Mouse (Mus musculus) T-helper 2 cell (primary cell): ENCODE data around the gene Pm20d1.
"Not testable (repeated sequence)": the region's sequence is repeated elsewhere in the genome, so short reads cannot be mapped to it uniquely, and the experiment has no call there.

Experiments
- in situ Hi-C: fragments of 300-600 bp; cut with MboI, MseI; formaldehyde crosslinking; loops from one replicate; pipeline ENCODE4 v1.15.1; 2025; ENCODE audit warnings: high pct_unique_total_duplicates

Gene Pm20d1

GRCm38 (mm10) chr1:131794591-131794990, 2.6 kb upstream of the Pm20d1 start:
- in situ Hi-C loops, result no loop called here

- in situ Hi-C loops, result no loop called here
Observed at GRCm38 (mm10) chr1:131795171-131795570, 2.0 kb upstream of the Pm20d1 start.

- in situ Hi-C loops, result no loop called here
Observed at GRCm38 (mm10) chr1:131800001-131800400, 2.8 kb downstream of the Pm20d1 start.

- in situ Hi-C loops, result no loop called here
Observed at GRCm38 (mm10) chr1:131801071-131801470, 3.9 kb downstream of the Pm20d1 start.

- in situ Hi-C loops, result no loop called here
Observed at GRCm38 (mm10) chr1:131802652-131803051, 5.5 kb downstream of the Pm20d1 start.

- in situ Hi-C loops, result no loop called here
Observed at GRCm38 (mm10) chr1:131804166-131804565, 7.0 kb downstream of the Pm20d1 start.

- in situ Hi-C loops, result no loop called here
Observed at GRCm38 (mm10) chr1:131808986-131809385, 11.8 kb downstream of the Pm20d1 start.

- in situ Hi-C loops, result no loop called here
Observed at GRCm38 (mm10) chr1:131809651-131810050, 12.5 kb downstream of the Pm20d1 start.

GRCm38 (mm10) chr1:131811393-131811792, 14.2 kb downstream of the Pm20d1 start:
- in situ Hi-C loops, result no loop called here

- in situ Hi-C loops, result no loop called here
Observed at GRCm38 (mm10) chr1:131812006-131812405, 14.8 kb downstream of the Pm20d1 start.

- in situ Hi-C loops, result no loop called here
Observed at GRCm38 (mm10) chr1:131812631-131813295, 15.6 kb downstream of the Pm20d1 start.

- in situ Hi-C loops, result no loop called here
Observed at GRCm38 (mm10) chr1:131813731-131814130, 16.6 kb downstream of the Pm20d1 start.

- in situ Hi-C loops, result no loop called here
Observed at GRCm38 (mm10) chr1:131814191-131814590, 17.0 kb downstream of the Pm20d1 start.

- in situ Hi-C loops, result no loop called here
Observed at GRCm38 (mm10) chr1:131816886-131817285, 19.7 kb downstream of the Pm20d1 start.

GRCm38 (mm10) chr1:131820353-131820752, 23.2 kb downstream of the Pm20d1 start:
- in situ Hi-C loops, result not testable (repeated sequence)

GRCm38 (mm10) chr1:131820887-131821328, 23.7 kb downstream of the Pm20d1 start:
- in situ Hi-C loops, result no loop called here

GRCm38 (mm10) chr1:131822292-131822691, 25.1 kb downstream of the Pm20d1 start:
- in situ Hi-C loops, result no loop called here

GRCm38 (mm10) chr1:131822856-131823492, 25.8 kb downstream of the Pm20d1 start:
- in situ Hi-C loops, result no loop called here

GRCm38 (mm10) chr1:131823563-131823962, 26.4 kb downstream of the Pm20d1 start:
- in situ Hi-C loops, result no loop called here

- in situ Hi-C loops, result no loop called here
Observed at GRCm38 (mm10) chr1:131824528-131825181, 27.5 kb downstream of the Pm20d1 start.

GRCm38 (mm10) chr1:131827207-131827786, 30.1 kb downstream of the Pm20d1 start, which contains the start of gene Slc41a1:
Gene Slc41a1 (plus strand): TSS chr1:131827493.
- in situ Hi-C loops, result no loop called here

- in situ Hi-C loops, result no loop called here
Observed at GRCm38 (mm10) chr1:131827787-131828258, 30.6 kb downstream of the Pm20d1 start.
